Mouse (Mus musculus) MEL (cell line): ENCODE data around the gene Kif11.

ENCODE experiments used
- CTCF ChIP-seq, 3 experiments: IDR thresholded peaks in 2 of 3; conservative IDR thresholded peaks in 1 of 3; 2 replicates each; pipeline ENCODE4 v1.5.1; 2011 to 2012; ENCODE audit warnings: low read length in 3 of 3, low read depth in 2 of 3, mild to moderate bottlenecking in 2 of 3, improper control_type of control experiment in 1 of 3, inconsistent platforms in 1 of 3, mixed read lengths in 1 of 3, moderate library complexity in 1 of 3; ENCODE audit not compliant: control insufficient read depth in 1 of 3, insufficient read depth in 1 of 3, poor library complexity in 1 of 3, severe bottlenecking in 1 of 3
- EP300 ChIP-seq, 2 experiments: IDR thresholded peaks; 2 replicates each; pipeline ENCODE4 v1.6.1; 2011; ENCODE audit warnings: improper control_type of control experiment in 2 of 2, low read length in 2 of 2, low read depth in 1 of 2, mild to moderate bottlenecking in 1 of 2
- GABPA ChIP-seq: IDR thresholded peaks from 2 replicates; pipeline ENCODE4 v1.6.1; 2012; ENCODE audit warnings: low read depth, mild to moderate bottlenecking, inconsistent platforms, low read length, improper control_type of control experiment, moderate library complexity
- GATA1 ChIP-seq: IDR thresholded peaks from 2 replicates; pipeline ENCODE4 v1.6.1; 2011; ENCODE audit warnings: low read depth, low read length, improper control_type of control experiment
- HCFC1 ChIP-seq: IDR thresholded peaks from 2 replicates; pipeline ENCODE4 v1.6.1; 2012; ENCODE audit warnings: low read depth, mild to moderate bottlenecking, inconsistent platforms, low read length, improper control_type of control experiment, moderate library complexity
- KAT2A ChIP-seq: conservative IDR thresholded peaks from 2 replicates; pipeline ENCODE4 v1.6.1; 2012; ENCODE audit warnings: low read depth, low read length, improper control_type of control experiment, inconsistent platforms
- POLR2A ChIP-seq, 2 experiments: IDR thresholded peaks; 2 replicates each; pipeline ENCODE4 v1.6.1; 2011 to 2012; ENCODE audit warnings: low read length in 2 of 2, mild to moderate bottlenecking in 2 of 2, control low read depth in 1 of 2, improper control_type of control experiment in 1 of 2, low read depth in 1 of 2, moderate library complexity in 1 of 2; ENCODE audit not compliant: control insufficient read depth in 1 of 2, insufficient read depth in 1 of 2, poor library complexity in 1 of 2
- RCOR1 ChIP-seq: IDR thresholded peaks from 2 replicates; pipeline ENCODE4 v1.6.1; 2012; ENCODE audit warnings: low read depth, mild to moderate bottlenecking, inconsistent platforms, low read length, improper control_type of control experiment
- TAL1 ChIP-seq: IDR thresholded peaks from 2 replicates; pipeline ENCODE4 v1.6.1; 2012; ENCODE audit warnings: mild to moderate bottlenecking, inconsistent platforms, low read length, moderate library complexity, mixed read lengths
- TCF12 ChIP-seq: IDR thresholded peaks from 2 replicates; pipeline ENCODE4 v1.6.1; 2014; ENCODE audit warnings: low read depth, mild to moderate bottlenecking, inconsistent platforms, low read length, improper control_type of control experiment, moderate library complexity
- USF1 ChIP-seq: IDR thresholded peaks from 2 replicates; pipeline ENCODE4 v1.6.1; 2014; ENCODE audit warnings: low read depth, mild to moderate bottlenecking, inconsistent platforms, low read length, improper control_type of control experiment, moderate library complexity
- USF2 ChIP-seq, 2 experiments: IDR thresholded peaks; 2 replicates each; pipeline ENCODE4 v1.6.1; 2011 to 2012; ENCODE audit warnings: improper control_type of control experiment in 2 of 2, low read length in 2 of 2, borderline replicate concordance in 1 of 2, inconsistent platforms in 1 of 2, low read depth in 1 of 2, mild to moderate bottlenecking in 1 of 2; ENCODE audit not compliant: insufficient read depth in 1 of 2

- no peak for TF ChIP-seq USF1
- no peak for TF ChIP-seq USF2 (IDR thresholded peaks at IDR 0.05; ENCODE audit: borderline replicate concordance in 1 of 2, insufficient read depth in 1 of 2, low read depth in 1 of 2, low read length in 2 of 2)
- TF ChIP-seq POLR2A (IDR thresholded peaks at IDR 0.05; ENCODE audit: control insufficient read depth in 1 of 2, insufficient read depth in 1 of 2, low read depth in 1 of 2, low read length in 2 of 2, poor library complexity in 1 of 2): no peak
- no peak for TF ChIP-seq KAT2A
- TF ChIP-seq CTCF (IDR thresholded peaks at IDR 0.05 in 2 of 3, conservative IDR thresholded peaks at IDR 0.05 in 1 of 3; ENCODE audit: control insufficient read depth in 1 of 3, insufficient read depth in 1 of 3, low read depth in 2 of 3, low read length in 3 of 3, poor library complexity in 1 of 3, severe bottlenecking in 1 of 3): peak; percentile 19 to 69 (median 63); a peak in 4 of 6 replicates
- no peak for TF ChIP-seq HCFC1
- TF ChIP-seq GATA1: no peak
- no peak for TF ChIP-seq EP300 (IDR thresholded peaks at IDR 0.05; ENCODE audit: low read depth in 1 of 2, low read length in 2 of 2)
- TF ChIP-seq GABPA: no peak
- no peak for TF ChIP-seq RCOR1
- no peak for TF ChIP-seq TAL1
- TF ChIP-seq TCF12: no peak
Observed at GRCm38 (mm10) chr19:37418294-37418693, 42.1 kb downstream of the Kif11 start.
